Mouse (Mus musculus) layer of hippocampus, adult 9-11 months (tissue): ENCODE results near the gene Zdhhc7.

Experiments used
- DNase-seq: peaks from one replicate; pipeline ENCODE4 v3.0.0; 2022

Gene Zdhhc7

DNA sequence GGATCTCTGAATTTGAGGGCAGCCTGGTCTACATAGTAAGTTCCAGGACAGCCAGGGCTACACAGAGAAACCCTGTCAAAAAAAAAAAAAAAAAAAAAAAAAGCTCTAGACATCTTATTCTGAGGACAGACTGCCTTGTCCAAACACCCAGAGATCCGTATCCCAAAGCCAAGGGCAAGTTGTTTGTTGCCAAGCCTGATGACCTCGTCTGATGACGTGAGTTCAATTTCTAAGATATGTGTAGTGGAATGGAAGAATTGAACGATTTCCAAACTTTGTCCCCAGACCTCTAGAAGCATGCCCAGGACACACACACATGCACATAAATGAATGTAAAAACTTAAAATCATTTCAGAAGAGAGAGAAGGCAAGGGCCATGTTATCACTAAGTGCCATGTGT is 35.1 kb downstream of the Zdhhc7 start:
- DNase-seq: no peak

DNA sequence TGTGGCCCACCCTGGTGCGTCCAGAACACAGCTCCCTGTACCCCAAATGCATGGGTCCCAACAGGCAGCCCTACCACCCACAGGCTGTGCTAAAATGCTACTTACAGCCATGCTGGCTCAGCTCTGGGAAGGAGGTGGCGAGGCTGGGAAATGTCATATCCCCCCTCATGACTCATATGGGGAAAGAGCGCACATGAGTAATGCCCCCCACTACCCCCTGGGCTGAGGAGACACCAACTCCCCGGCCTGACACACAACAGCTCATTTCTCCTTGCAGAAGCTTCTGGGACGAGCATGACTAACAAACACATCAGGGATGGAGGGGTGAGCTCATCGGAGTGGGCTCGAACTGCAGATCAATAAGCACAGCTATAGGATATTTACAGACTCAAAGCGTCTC is 35.7 kb downstream of the Zdhhc7 start:
- no peak for DNase-seq

DNA sequence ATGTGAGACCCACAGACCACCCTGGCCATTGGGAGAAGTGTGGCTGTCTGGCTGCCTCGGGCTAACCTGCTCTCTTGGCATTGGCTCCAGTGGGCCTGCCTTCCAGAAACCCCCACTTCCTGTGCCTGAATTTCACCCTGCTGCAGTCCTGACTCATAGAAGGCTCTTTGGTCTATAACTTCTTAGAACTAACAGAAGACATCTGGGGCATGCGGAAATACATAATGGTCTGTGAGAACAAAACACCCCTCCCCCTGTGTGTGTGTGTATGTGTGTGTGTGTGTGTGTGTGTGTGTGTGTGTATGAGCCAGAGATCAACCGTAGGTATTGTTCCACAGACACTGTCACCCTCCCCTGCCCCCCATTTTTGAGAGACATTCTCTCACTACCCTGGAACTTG is 38.0 kb downstream of the Zdhhc7 start:
- DNase-seq: no peak

DNA sequence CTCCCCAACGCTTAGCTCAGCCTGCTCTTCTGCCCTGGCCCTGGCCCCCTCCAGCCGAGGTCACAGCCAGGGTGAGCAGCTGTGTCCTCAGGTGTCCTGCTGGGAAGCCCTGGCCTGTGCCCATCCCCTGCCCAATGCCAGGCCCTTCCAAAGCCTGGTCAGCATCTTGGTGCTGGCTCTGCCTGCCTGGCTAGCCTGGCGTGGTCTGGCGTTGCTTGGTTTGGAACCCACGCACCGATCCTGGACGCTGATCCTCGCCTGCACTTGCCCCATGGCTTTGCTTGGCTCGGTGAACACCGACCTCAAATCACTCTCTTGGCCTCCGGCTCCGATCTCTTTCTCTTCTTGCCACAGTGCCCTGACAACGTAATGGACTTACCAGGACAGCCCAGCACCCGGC is 38.5 kb downstream of the Zdhhc7 start:
- DNase-seq: no peak

DNA sequence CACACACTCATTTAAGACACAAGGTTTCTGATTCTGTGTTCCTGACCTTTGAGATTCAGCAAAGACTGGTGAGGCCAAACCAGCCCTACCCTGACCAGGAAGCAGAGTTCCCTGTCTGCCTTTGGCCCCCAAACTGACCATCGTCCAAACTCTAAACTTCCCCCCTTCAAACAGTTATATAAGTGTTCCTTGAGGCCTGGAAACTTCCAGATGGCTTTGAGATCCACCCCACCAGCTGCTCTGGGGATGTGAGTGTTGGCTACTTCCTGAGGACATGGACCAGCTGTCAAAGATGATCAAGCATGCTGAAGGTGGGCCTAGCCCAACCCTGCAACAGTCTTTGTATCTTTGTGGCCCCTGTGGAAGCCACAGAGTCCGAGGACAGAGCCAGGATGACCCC is 44.2 kb downstream of the Zdhhc7 start:
- no peak for DNase-seq

DNA sequence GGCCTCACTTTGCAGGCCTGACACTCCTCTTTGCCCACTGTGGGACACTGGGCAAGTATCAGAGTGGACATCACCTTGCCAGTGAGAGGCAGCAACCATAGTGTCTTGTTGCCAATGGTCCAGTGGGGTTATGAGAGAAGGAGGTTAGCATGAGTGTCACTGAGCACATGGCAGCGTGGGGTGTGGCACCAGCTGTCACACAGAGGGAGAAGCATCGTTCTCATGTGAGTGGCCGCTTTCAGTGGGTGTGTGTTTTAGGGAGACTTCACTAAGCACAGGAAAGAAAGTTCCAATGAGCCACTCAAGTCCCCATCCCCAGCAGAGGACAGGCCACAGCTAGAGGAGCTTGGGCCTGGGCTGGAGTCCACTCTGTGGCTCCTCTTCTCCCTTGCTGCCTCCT is 46.4 kb downstream of the Zdhhc7 start:
- no peak for DNase-seq

DNA sequence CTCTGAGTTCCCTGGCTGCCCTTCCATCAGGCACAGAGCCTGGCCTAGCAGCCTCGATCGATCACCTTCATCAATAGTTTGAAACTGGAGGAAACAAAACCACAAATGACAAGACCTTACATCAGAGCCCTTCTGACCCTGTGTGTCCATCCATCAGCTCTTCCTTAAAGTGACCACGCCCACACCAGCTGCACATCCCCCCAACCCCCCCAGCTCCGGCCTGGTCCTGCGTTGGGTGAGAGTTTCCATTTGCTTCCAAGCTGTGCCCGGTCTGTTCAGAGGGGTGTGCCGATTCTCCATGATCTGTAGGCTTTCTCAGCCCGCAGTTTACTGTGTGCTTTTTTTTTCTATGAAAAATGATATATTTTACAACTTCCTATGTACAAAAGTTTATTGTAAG is 49.0 kb downstream of the Zdhhc7 start:
- DNase-seq: no peak

DNA sequence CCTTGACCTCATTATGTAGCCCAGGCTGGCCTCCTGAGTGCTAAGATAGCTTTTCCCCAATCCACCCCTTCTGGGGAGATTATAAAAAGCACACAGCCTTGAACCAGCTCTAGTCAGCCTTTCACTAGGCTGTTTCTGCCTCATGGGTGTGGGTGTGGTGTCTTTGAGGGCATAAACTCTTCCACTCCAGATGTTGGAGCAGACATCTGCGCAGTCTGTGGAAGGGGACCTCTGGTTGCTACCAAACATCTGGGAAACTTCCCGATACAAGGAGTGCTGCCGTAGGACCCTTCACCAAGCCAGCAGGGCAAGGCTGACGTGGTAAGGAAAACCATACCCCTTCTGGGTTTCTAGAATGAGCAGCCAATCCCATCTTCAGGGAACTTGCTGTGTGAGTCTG is 49.4 kb downstream of the Zdhhc7 start:
- DNase-seq: no peak

DNA sequence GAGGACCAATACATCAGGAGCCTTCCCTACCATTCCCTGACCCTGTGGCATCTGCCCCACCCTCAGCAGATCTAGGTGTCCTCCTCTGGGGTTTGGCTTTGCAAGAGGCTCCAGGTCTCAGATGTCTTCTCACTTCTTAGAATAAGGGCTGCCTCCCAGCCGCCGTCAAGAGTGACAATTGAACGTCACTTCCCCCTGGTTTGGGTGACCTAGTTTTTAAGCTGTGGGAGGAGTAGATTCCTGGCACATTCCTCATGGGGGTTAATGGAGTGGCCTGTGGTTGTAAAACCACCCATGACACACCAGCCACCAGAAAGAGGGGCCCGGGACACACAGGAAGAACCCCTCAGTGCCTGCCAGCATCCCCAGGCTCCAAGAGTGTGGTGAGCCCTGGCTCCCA is 50.3 kb downstream of the Zdhhc7 start:
- no peak for DNase-seq

DNA sequence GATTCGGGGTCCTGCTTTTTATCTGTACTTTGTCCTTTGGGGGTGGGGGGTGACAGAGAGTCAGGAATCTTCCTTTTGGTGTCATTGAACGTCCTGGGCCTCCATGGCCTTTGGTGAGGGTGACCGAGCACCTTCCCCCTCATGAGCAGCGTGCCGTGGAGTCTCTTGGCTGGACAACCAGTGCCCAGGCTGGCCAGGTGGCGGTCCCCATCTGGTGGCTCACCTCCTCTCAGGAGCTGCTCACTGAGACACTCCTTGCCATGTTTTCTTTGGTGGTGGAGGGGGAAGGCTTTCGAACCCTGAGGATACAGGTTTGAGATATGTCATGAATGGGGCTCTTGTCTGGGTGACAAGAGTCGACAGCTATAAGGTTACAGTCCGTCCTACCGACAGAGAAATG is 50.9 kb downstream of the Zdhhc7 start:
- DNase-seq: no peak

DNA sequence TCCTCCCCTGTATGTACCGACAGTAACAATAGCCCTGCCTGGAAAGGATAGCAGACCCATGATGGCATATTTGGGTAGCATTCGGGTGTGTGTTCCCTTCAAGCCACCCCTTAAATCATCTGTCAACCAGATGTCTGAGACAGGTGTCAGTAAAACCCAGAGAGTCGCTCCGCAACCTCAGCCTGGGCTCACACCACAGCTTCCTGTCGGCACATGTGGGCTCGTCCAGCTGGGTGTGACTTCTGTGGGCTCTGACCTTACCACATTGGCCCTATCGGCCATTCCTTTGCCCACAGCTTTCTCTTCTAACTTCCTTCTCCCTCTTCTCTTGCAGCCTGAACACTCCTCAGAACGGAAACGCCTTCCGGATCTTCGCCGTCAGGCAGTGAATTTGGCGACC is 51.3 kb downstream of the Zdhhc7 start:
- DNase-seq: no peak

DNA sequence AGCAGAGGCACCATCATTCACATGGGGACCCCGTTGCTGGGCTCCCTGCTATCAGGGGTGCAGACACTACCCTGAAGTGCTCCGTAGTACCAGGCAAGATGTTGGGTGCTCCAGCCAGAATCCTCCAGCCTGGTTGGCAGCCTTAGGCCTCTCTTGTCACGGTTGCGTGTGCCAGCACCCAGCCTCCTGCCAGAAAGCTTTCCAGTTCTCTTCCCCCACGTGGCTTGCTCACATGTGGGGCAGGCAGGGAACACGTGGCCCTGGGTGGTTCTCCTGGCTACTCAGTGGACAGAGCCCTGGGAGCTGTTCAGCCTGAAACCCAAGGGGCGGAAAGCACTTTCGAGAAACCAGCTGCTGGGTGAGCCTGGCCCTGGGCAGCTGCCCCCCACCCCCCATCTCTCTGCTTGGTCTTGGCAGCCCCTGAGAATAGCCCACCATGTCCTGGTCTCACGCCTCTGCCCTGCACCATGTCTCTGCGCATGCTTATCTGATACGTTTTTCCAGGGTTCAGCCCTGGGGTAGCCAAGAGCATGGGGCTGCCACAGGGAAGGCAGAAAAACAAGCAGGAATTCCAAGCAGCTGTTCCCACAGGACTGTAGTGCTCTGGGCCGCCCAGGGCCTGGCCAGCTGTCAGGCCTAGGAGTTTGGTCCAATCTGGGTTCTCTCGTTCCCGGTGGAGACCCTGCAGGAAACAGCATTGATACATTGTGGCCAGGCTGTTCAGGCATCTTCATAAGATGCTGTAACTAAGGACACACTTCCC is 54.8 kb downstream of the Zdhhc7 start:
- peak; percentile 92 for DNase-seq

DNA sequence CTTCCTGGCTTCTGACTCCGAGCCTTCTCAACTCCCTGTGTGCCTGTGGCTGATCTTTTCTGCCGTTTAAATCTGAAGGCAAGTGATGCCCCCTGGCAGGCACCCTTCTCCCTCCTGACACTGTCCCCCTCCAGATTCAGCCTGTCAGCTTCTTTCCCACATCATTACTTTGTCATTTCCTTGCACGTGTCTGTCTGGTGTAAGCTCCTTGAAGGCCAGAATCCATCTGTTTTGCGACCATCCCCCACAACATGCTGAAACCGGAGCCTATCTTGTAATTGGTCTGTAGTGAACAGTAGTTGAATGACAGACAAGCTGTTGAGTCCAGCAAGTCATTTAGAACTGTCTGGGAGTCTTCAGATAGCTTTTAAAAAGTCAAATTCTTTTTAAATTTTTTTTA is 55.8 kb downstream of the Zdhhc7 start:
- no peak for DNase-seq

DNA sequence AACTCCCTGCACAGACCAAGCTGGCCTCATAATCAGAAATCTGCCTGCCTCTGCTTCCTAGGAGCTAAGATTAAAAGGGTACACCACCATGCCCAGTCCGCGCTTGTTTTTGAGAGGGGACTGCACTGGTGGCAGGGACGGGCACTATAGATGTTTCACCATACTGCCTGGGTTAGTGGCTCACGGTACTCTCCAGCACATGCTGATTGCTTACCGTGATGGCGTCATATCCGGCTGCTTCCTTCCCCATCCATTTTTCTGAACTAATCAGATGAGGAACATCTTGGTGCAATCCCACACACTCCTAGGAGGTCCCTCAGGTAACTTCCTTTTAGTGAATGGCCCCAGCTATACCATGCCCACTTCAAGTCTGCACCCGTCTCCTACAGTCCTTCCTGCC is 56.4 kb downstream of the Zdhhc7 start:
- DNase-seq: no peak

DNA sequence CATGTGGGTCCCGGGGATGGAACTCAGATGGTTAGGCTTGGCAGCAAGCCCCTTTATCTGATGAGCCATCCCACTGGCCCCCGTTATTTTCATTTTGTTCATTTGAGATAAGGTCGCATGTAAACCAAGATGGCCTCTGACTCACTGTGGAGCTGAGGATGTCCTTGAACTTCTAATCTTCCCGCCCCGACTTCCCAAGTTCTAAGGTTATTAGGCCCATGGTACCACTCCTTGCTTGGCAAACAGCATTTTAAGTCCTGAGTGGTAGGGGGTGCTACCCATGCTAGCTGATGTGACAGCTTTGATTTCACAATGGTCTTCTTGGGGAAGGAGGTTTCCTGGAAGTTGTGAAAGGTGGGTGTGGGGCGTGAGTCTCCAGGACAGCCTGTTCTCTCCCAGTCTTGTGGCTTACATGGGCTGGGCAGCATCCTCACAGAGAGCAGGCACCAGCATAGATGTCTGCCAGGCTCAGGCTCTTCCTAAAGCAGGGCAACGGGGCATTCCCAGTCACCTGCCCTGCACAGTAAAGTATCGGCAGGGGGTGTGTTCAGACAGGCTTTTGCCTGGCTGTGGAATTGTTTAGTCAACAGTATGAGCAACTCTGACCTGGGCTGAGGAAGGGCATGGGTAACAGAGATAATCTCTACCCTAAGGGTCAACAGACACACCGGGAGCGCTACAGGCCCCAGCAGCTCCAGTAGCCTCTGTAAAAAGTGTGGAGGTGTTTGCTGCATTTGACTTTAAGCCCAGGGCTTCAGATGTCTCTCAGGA is 58.6 kb downstream of the Zdhhc7 start:
- DNase-seq: no peak

DNA sequence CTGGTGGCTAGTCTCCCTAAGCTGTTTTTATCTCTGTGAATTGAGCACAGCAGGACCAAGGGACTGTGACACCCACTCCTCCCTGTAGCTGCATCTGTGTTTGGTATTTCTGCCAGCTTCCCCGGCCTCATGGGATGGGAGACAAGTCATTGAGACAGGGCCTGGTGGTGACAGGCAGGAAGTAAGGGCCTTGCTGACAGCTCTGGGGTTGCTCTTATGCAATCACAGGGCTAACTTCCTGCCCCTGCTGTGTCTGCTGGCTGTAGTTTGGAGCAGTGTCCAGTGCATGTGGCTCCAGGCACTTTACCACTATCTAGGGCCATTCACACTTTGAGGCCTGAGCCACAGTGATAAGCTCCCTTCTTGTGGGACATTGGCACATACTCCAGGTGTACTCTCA is 60.4 kb downstream of the Zdhhc7 start:
- DNase-seq: peak; percentile 69

DNA sequence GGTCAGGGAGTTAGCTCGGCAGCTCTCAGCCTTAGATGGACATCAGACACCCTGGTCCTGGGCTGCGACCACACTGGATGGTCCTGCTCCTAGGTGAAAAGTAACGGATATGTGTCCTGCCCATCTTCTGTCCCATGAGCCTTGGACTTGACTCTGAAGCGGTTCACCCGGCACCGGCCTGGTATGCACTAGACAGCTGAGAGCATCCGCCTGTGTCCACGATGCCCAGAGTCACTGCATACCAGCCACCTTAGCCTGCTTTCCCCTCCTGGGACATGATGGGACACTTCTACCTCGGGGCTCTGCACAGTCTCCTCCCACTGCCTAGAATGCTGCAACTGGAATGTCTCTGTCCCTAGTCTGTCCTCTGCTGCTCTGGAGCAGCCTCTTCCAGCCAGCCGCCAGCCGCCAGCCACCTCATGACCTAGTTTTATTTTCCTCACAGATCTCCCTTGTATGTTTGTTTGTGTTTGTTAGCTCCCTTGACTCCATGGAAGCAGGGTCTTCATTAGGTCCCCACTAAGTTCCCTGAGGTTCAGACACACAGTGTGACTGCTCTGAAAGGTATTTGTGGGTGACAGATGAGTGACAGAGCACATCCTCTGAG is 61.9 kb downstream of the Zdhhc7 start:
- DNase-seq: no peak

DNA sequence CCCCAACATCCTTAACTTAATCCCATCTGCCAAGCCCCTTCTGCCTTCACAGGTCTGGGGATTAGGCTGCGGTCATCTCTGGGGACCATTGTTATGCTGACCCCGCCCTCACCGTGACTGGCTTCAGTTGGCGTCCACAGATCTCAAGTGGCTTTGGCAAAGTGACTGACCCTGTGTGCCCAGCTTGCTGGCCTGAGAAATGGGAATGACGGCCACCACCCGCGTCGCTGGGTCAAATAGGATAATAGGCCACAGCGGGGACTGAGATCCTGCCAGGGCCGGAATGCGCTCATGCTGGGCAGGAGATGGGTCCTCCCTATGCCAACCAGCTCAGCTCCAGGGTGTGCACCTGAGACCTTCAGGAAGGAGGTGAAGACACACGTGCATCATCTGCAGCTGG is 62.5 kb downstream of the Zdhhc7 start:
- DNase-seq: no peak

DNA sequence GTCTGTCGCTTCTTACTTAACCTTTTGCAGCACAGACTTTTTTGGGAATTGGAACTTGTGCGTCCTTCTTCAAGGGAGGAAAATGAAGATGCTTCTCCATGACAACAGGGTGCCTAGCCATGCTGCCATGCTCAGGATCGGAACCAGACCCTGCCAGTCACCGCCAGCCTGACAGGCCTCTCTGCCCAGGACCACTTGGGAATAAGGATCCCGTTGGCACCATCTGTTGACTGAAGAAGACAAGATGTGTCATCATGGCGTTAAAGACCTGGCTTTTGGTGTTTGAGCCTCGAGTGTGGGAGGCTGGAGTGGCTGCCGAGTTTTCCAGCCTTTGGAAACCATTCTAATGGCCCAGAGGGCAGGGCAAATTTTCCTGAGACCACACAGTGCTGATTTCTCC is 63.7 kb downstream of the Zdhhc7 start:
- DNase-seq: no peak

DNA sequence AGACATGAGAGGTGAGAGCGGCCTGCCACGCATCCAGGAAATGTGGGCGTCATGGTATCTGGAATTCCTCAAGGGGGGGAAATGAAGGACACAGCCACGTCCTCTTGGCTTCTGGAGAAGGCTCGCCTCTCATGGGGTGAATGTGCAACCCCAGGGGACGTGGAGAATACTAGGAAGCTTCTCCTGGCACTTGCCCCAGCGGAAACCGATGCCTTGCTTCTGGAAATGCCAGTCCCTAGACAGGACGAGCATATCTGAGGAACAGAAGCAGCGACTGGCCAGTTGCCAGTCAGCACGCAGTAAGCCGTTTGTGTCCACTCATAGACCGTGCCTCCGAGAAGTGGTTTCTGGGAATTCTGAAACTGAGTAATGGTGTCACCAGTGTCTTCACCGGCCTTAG is 64.1 kb downstream of the Zdhhc7 start:
- DNase-seq: no peak

DNA sequence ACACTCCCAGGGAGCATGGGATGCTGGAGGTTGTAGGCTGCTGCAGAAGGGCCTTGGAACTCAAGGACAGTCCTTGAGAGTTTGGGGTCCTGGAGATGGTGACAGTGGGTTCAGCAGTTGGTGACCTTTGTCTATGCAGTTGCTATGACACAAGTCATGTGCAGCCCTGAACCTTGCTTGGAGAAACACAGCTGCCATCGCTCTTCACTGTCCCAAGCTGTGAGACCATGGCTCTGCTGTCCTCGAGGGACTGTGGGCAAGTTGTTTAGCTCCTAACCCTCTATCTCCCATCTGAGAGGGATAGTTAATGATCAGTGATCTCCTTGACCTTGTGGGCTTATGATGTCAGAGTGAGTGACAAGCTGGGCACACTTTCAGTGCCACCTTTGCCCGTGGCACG is 64.7 kb downstream of the Zdhhc7 start:
- no peak for DNase-seq

DNA sequence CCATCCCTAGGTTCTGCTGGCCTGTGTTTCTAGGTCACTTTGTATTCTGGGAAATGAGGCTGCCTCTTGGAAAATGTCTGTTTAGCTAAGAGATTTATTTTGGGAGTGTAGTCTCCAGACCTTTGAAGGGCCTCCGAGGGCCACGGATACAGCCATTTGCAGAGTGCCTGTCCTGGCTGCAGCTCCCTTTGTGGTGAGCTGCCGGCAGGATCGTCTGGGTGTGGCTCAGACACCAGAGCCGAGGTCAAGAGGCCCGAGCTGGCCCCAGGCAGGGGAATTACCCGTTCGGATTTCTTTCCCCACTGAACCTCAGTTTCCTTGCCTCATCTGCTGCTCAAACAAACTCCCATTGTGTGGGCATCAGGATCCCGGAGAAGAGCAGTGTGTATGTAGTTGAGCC is 65.2 kb downstream of the Zdhhc7 start:
- no peak for DNase-seq

DNA sequence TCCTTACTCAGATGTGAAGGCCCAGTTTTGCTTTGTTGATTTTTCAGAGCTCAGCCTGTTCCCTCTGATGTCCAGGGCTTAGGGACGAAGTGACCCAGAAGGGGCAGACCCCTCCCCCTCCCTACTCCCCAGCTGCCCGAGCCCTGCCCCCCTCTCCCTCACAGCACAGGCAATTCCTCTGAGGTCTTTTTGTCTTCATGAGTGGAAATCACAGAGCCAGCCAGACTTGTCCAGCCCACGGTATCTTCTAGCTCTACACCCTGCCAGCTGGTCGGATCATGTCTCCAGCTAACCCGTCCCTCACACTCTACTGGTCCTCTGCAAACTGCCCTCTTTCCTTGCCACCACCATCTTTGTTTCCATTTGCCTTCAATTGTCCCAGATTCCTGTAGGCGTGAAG is 66.8 kb downstream of the Zdhhc7 start:
- no peak for DNase-seq

DNA sequence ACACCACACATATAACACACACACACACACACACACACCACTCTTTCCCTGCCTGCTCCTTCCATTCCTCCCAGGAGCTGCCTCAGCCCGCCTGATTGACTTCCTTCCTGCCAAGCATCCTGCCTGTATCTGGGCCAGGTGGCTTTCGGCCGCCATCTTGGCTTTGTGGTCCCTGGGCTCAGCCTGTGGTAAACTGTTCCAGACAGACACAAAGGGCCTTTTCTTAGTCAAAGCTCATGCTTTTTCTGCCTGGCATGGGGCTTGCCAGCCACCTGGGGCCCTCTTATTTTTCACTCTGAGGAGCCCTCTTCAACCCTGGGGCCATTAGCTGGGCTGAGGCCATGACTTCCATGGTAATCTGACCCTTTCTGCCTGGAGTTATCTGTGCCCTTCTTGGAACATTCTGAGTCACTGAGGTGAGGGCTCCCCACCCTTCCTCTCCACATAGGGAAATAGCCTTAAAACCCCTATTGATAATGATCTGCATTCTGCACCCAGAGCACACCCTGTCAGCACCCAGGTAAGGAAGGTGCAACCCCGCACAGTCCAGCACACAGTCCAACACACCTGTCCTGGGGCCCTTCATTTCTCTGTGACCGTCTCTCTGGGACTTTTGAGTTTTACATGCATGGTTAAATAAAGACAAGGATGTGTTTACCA is 68.6 kb downstream of the Zdhhc7 start:
- no peak for DNase-seq
